Mouse (Mus musculus) liver, adult 2 months (tissue): ENCODE measurements around the gene Slc50a1.

Experiments
- CTCF ChIP-seq: fragments of 200-500 bp; IDR thresholded peaks from 2 replicates; pipeline ENCODE4 v1.5.1; 2011; ENCODE audit warnings: low read depth, low read length, control low read depth
- POLR2A ChIP-seq: fragments of 200-500 bp; IDR thresholded peaks from 2 replicates; pipeline ENCODE4 v1.6.1; 2011; ENCODE audit warnings: low read length, control low read depth; ENCODE audit not compliant: insufficient read depth; ENCODE audit errors: extremely low read depth

- TF ChIP-seq CTCF (no peak), POLR2A (no peak)
These were observed 11.3 kb downstream of the Slc50a1 start, which contains the start of gene Dpm3 for GRCm38 (mm10) chr3:89259076-89259475.
